Mouse (Mus musculus) MEL (cell line): ENCODE data around the gene Eif4ebp2.

Experiments used
- CTCF ChIP-seq, 3 experiments: IDR thresholded peaks in 2 of 3; conservative IDR thresholded peaks in 1 of 3; 2 replicates each; pipeline ENCODE4 v1.5.1; 2011 to 2012; ENCODE audit warnings: low read length in 3 of 3, low read depth in 2 of 3, mild to moderate bottlenecking in 2 of 3, improper control_type of control experiment in 1 of 3, inconsistent platforms in 1 of 3, mixed read lengths in 1 of 3, moderate library complexity in 1 of 3; ENCODE audit not compliant: control insufficient read depth in 1 of 3, insufficient read depth in 1 of 3, poor library complexity in 1 of 3, severe bottlenecking in 1 of 3
- E2F4 ChIP-seq: IDR thresholded peaks from 2 replicates; pipeline ENCODE4 v1.6.1; 2011; ENCODE audit warnings: low read depth, low read length, improper control_type of control experiment, borderline replicate concordance
- EP300 ChIP-seq, 2 experiments: IDR thresholded peaks; 2 replicates each; pipeline ENCODE4 v1.6.1; 2011; ENCODE audit warnings: improper control_type of control experiment in 2 of 2, low read length in 2 of 2, low read depth in 1 of 2, mild to moderate bottlenecking in 1 of 2
- MEF2A ChIP-seq: IDR thresholded peaks from 2 replicates; pipeline ENCODE4 v1.6.1; 2014; ENCODE audit warnings: low read depth, mild to moderate bottlenecking, inconsistent platforms, low read length, improper control_type of control experiment; ENCODE audit not compliant: poor library complexity, insufficient replicate concordance, severe bottlenecking; ENCODE audit errors: extremely low read depth
- POLR2A ChIP-seq, 2 experiments: IDR thresholded peaks; 2 replicates each; pipeline ENCODE4 v1.6.1; 2011 to 2012; ENCODE audit warnings: low read length in 2 of 2, mild to moderate bottlenecking in 2 of 2, control low read depth in 1 of 2, improper control_type of control experiment in 1 of 2, low read depth in 1 of 2, moderate library complexity in 1 of 2; ENCODE audit not compliant: control insufficient read depth in 1 of 2, insufficient read depth in 1 of 2, poor library complexity in 1 of 2
- POLR2AphosphoS2 ChIP-seq: IDR thresholded peaks from 2 replicates; pipeline ENCODE4 v1.6.1; 2011; ENCODE audit warnings: low read length, improper control_type of control experiment
- POLR2AphosphoS5 ChIP-seq: IDR thresholded peaks from 2 replicates; pipeline ENCODE4 v1.6.1; 2012; ENCODE audit warnings: low read depth, borderline replicate concordance, mild to moderate bottlenecking, inconsistent platforms, low read length, moderate library complexity, mixed read lengths
- RCOR1 ChIP-seq: IDR thresholded peaks from 2 replicates; pipeline ENCODE4 v1.6.1; 2012; ENCODE audit warnings: low read depth, mild to moderate bottlenecking, inconsistent platforms, low read length, improper control_type of control experiment
- SIN3A ChIP-seq: IDR thresholded peaks from 2 replicates; pipeline ENCODE4 v1.6.1; 2012; ENCODE audit warnings: low read length, improper control_type of control experiment, inconsistent platforms
- TBP ChIP-seq: IDR thresholded peaks from 2 replicates; pipeline ENCODE4 v1.8.0; 2011; ENCODE audit warnings: low read depth, low read length, improper control_type of control experiment
- TCF12 ChIP-seq: IDR thresholded peaks from 2 replicates; pipeline ENCODE4 v1.6.1; 2014; ENCODE audit warnings: low read depth, mild to moderate bottlenecking, inconsistent platforms, low read length, improper control_type of control experiment, moderate library complexity
- UBTF ChIP-seq: IDR thresholded peaks from 2 replicates; pipeline ENCODE4 v1.6.1; 2012; ENCODE audit warnings: low read depth, mild to moderate bottlenecking, inconsistent platforms, low read length, improper control_type of control experiment, moderate library complexity, borderline replicate concordance; ENCODE audit not compliant: insufficient read depth
- USF1 ChIP-seq: IDR thresholded peaks from 2 replicates; pipeline ENCODE4 v1.6.1; 2014; ENCODE audit warnings: low read depth, mild to moderate bottlenecking, inconsistent platforms, low read length, improper control_type of control experiment, moderate library complexity
- ZMIZ1 ChIP-seq: IDR thresholded peaks from 2 replicates; pipeline ENCODE4 v1.6.1; 2012; ENCODE audit warnings: low read depth, mild to moderate bottlenecking, inconsistent platforms, low read length, improper control_type of control experiment, moderate library complexity

DNA sequence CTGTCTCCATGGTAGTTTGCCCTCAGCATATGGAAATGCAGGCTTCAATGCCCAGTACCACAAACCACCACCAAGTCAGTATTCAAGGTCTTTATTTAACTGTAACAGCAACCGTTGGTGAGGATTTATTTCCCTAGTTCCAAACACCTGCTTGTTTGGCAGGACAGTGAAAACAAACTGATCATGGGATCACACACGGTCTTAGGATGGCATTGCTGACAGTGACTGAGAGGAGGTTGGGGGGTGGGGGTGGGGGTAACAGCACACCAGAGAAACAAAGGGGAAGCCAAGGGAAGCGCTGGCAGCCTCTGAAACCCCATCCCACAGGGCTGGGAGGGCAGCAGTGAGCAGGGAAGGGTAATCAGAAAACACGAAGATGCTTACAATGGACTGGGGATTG, 24.0 kb downstream of the Eif4ebp2 start:
- TF ChIP-seq TBP (no peak), SIN3A (no peak), MEF2A (no peak), EP300 (IDR thresholded peaks at IDR 0.05; ENCODE audit: low read depth in 1 of 2, low read length in 2 of 2) (no peak), POLR2A (IDR thresholded peaks at IDR 0.05; ENCODE audit: control insufficient read depth in 1 of 2, insufficient read depth in 1 of 2, low read depth in 1 of 2, low read length in 2 of 2, poor library complexity in 1 of 2) (no peak), CTCF (IDR thresholded peaks at IDR 0.05 in 2 of 3, conservative IDR thresholded peaks at IDR 0.05 in 1 of 3; ENCODE audit: control insufficient read depth in 1 of 3, insufficient read depth in 1 of 3, low read depth in 2 of 3, low read length in 3 of 3, poor library complexity in 1 of 3, severe bottlenecking in 1 of 3) (no peak), RCOR1 (no peak), UBTF (no peak), E2F4 (no peak), POLR2AphosphoS5 (no peak), ZMIZ1 (no peak), USF1 (no peak), TCF12 (no peak), POLR2AphosphoS2 (peak; percentile 47; the same call in 1 of the 2 replicates)
